Mouse (Mus musculus): ENCODE data around the gene Acox3. TPM values are rescaled to one million over a fixed set of nuclear protein-coding genes. Genes with fewer than 3 reads are reported as not detected.
"Not testable (repeated sequence)": the region's sequence is repeated elsewhere in the genome, so short reads cannot be mapped to it uniquely, and the experiment has no call there.

The Acox3 gene
- total and polyA plus RNA-seq, 2 experiments from 2014 or later, result 15.6 to 29.5 TPM

GRCm38 (mm10) chr5:35580156-35580922 lies 2.5 kb upstream of the Acox3 start:
- no peak overlapping the region for H3K9ac ChIP-seq (replicated peaks; ENCODE audit: low read length, poor library complexity, severe bottlenecking)
- 50% methylated on average over 3 of the region's 3 CpGs for WGBS
- H3K4me3 ChIP-seq (ENCODE audit: low read depth, low read length), result no peak overlapping the region
- H3K9me3 ChIP-seq (ENCODE audit: low read length), result no peaks in the 10 kb centered on the region
- H3K27ac ChIP-seq (ENCODE audit: low read depth, low read length), result no peak overlapping the region
- H3K27me3 ChIP-seq (ENCODE audit: insufficient read depth, low read length), result no peaks in the 10 kb centered on the region
- H3K4me1 ChIP-seq (ENCODE audit: insufficient read depth, low read length), result peaks cover 10% of the 10 kb centered on the region; the same call in 1 of the 2 replicates
- TF ChIP-seq CTCF (IDR thresholded peaks at IDR 0.05), result no peak
- ATAC-seq (ENCODE audit: low FRiP score) (no peak), DNase-seq (ENCODE audit: low spot score) (no peak)
- no peak overlapping the region for H3K4me2 ChIP-seq (ENCODE audit: low read depth, low read length, poor library complexity, severe bottlenecking)
- H3K36me3 ChIP-seq (ENCODE audit: insufficient read depth, low read length), result no peaks in the 10 kb centered on the region

GRCm38 (mm10) chr5:35583221-35583783 lies 462 bp downstream of the Acox3 start:
- Histone ChIP-seq H3K27me3 (ENCODE audit: insufficient read depth, low read length) (no peaks in the 10 kb centered on the region), H3K4me2 (ENCODE audit: low read depth, low read length, poor library complexity, severe bottlenecking) (peak overlapping the region; percentile 83), H3K9me3 (ENCODE audit: low read length) (no peaks in the 10 kb centered on the region), H3K36me3 (ENCODE audit: insufficient read depth, low read length) (peaks cover 6% of the 10 kb centered on the region; the same call in 1 of the 2 replicates), H3K4me3 (ENCODE audit: low read depth, low read length) (peak overlapping the region; percentile 60), H3K9ac (replicated peaks; ENCODE audit: low read length, poor library complexity, severe bottlenecking) (peak overlapping the region; percentile 55), H3K4me1 (ENCODE audit: insufficient read depth, low read length) (peaks cover 10% of the 10 kb centered on the region; the same call in 1 of the 2 replicates), H3K27ac (ENCODE audit: low read depth, low read length) (0 out of 2 replicates have a peak overlapping the region, but pooled peaks have one; percentile 28)
- TF ChIP-seq CTCF (IDR thresholded peaks at IDR 0.05), result no peak
- DNase-seq (ENCODE audit: low spot score) (no peak), ATAC-seq (ENCODE audit: low FRiP score) (no peak)
- 4% methylated on average over 17 of the region's 17 CpGs for WGBS

- H3K4me2 ChIP-seq (ENCODE audit: low read depth, low read length, poor library complexity, severe bottlenecking); H3K9ac ChIP-seq (replicated peaks; ENCODE audit: low read length, poor library complexity, severe bottlenecking); DNase-seq (ENCODE audit: low spot score); H3K27me3 ChIP-seq (ENCODE audit: insufficient read depth, low read length); H3K4me3 ChIP-seq (ENCODE audit: low read depth, low read length); H3K9me3 ChIP-seq (ENCODE audit: low read length); H3K27ac ChIP-seq (ENCODE audit: low read depth, low read length); ATAC-seq (ENCODE audit: low FRiP score): not testable (repeated sequence)
- peaks cover 10% of the 10 kb centered on the region; the same call in 1 of the 2 replicates for H3K4me1 ChIP-seq (ENCODE audit: insufficient read depth, low read length)
- WGBS, result 88% methylated on average over 2 of the region's 2 CpGs
- peaks cover 15% of the 10 kb centered on the region for H3K36me3 ChIP-seq (ENCODE audit: insufficient read depth, low read length)
These were observed 1.4 kb downstream of the Acox3 start for GRCm38 (mm10) chr5:35584259-35584658.

GRCm38 (mm10) chr5:35591497-35591896 lies 8.7 kb downstream of the Acox3 start:
- ATAC-seq (ENCODE audit: low FRiP score) (no peak), DNase-seq (ENCODE audit: low spot score) (no peak)
- WGBS, result 93% methylated on average over 3 of the region's 4 CpGs
- no peaks in the 10 kb centered on the region for H3K27me3 ChIP-seq (ENCODE audit: insufficient read depth, low read length)
- no peak overlapping the region for H3K27ac ChIP-seq (ENCODE audit: low read depth, low read length)
- H3K4me1 ChIP-seq (ENCODE audit: insufficient read depth, low read length), result no peaks in the 10 kb centered on the region
- H3K4me3 ChIP-seq (ENCODE audit: low read depth, low read length), result no peak overlapping the region
- peaks cover 2% of the 10 kb centered on the region; the same call in 1 of the 2 replicates for H3K9me3 ChIP-seq (ENCODE audit: low read length)
- H3K9ac ChIP-seq (replicated peaks; ENCODE audit: low read length, poor library complexity, severe bottlenecking), result no peak overlapping the region
- H3K4me2 ChIP-seq (ENCODE audit: low read depth, low read length, poor library complexity, severe bottlenecking), result no peak overlapping the region
- TF ChIP-seq CTCF (IDR thresholded peaks at IDR 0.05), result no peak
- H3K36me3 ChIP-seq (ENCODE audit: insufficient read depth, low read length), result peaks cover 59% of the 10 kb centered on the region

GRCm38 (mm10) chr5:35592081-35592736 lies 9.4 kb downstream of the Acox3 start:
- ATAC-seq (ENCODE audit: low FRiP score) (no peak), DNase-seq (ENCODE audit: low spot score) (no peak)
- Histone ChIP-seq H3K4me1 (ENCODE audit: insufficient read depth, low read length) (no peaks in the 10 kb centered on the region), H3K36me3 (ENCODE audit: insufficient read depth, low read length) (peaks cover 59% of the 10 kb centered on the region), H3K9ac (replicated peaks; ENCODE audit: low read length, poor library complexity, severe bottlenecking) (no peak overlapping the region), H3K27me3 (ENCODE audit: insufficient read depth, low read length) (no peaks in the 10 kb centered on the region), H3K27ac (ENCODE audit: low read depth, low read length) (no peak overlapping the region), H3K9me3 (ENCODE audit: low read length) (peaks cover 2% of the 10 kb centered on the region; the same call in 1 of the 2 replicates), H3K4me2 (ENCODE audit: low read depth, low read length, poor library complexity, severe bottlenecking) (no peak overlapping the region), H3K4me3 (ENCODE audit: low read depth, low read length) (no peak overlapping the region)
- TF ChIP-seq CTCF (IDR thresholded peaks at IDR 0.05), result peak; percentile 38
- WGBS, result 83% methylated on average over 21 of the region's 21 CpGs
